Mouse (Mus musculus) thymus, adult 2 months (tissue): ENCODE results near the gene Rasip1. TPM values are rescaled to one million over a fixed set of nuclear protein-coding genes. Genes with fewer than 3 reads are reported as not detected.

Source experiments
- DNase-seq: peaks from one replicate; pipeline ENCODE4 v3.0.0; 2021
- H3K27ac ChIP-seq: fragments of 200-500 bp; 2 replicates; pipeline ENCODE4 v1.5.1; 2012; ENCODE audit warnings: low read length, control low read depth; ENCODE audit not compliant: control insufficient read depth, insufficient read depth
- H3K27me3 ChIP-seq: fragments of 200-500 bp; 2 replicates; pipeline ENCODE4 v1.6.1; 2012; ENCODE audit warnings: mild to moderate bottlenecking, low read length, moderate library complexity, mixed read lengths; ENCODE audit not compliant: control insufficient read depth, insufficient read depth
- H3K36me3 ChIP-seq: fragments of 200-500 bp; 2 replicates; pipeline ENCODE4 v1.6.1; 2012; ENCODE audit warnings: mild to moderate bottlenecking, low read length, moderate library complexity; ENCODE audit not compliant: control insufficient read depth, insufficient read depth
- H3K4me1 ChIP-seq: fragments of 200-500 bp; replicated peaks from 2 replicates; pipeline ENCODE4 v1.6.1; 2012; ENCODE audit warnings: low read length; ENCODE audit not compliant: control insufficient read depth, insufficient read depth
- H3K4me3 ChIP-seq: fragments of 200-500 bp; 2 replicates; pipeline ENCODE4 v1.5.1; 2012; ENCODE audit warnings: mild to moderate bottlenecking, low read length, control low read depth, moderate library complexity; ENCODE audit not compliant: control insufficient read depth, insufficient read depth
- CTCF ChIP-seq: fragments of 200-500 bp; IDR thresholded peaks from 2 replicates; pipeline ENCODE4 v1.5.1; 2012; ENCODE audit warnings: mild to moderate bottlenecking, control low read depth, low read length, moderate library complexity, borderline replicate concordance; ENCODE audit not compliant: control insufficient read depth, poor library complexity, insufficient read depth; ENCODE audit errors: extremely low read depth
- POLR2A ChIP-seq: fragments of 200-500 bp; IDR thresholded peaks from 2 replicates; pipeline ENCODE4 v1.6.1; 2012; ENCODE audit warnings: mild to moderate bottlenecking, low read length, control low read depth, moderate library complexity; ENCODE audit not compliant: control insufficient read depth, poor library complexity, insufficient read depth; ENCODE audit errors: extremely low read depth
- WGBS: fragments of 180-500 bp; shearing (Covaris S2); methylation state at CpG from one replicate; pipeline ENCODE4 v1.1.7; 2018; 5-methylcytosine and 5-hydroxymethylcytosine counted together
- polyA plus RNA-seq: library from polyadenylated mRNA; depleted of rRNA; stranded (reverse); fragments of >200 nt; gene quantifications from 2 replicates; pipeline ENCODE4 v1.2.3, GENCODE M21; 2012; rRNA removed

The Rasip1 gene
- polyA plus RNA-seq, 1 experiment: 8.6 TPM

DNA sequence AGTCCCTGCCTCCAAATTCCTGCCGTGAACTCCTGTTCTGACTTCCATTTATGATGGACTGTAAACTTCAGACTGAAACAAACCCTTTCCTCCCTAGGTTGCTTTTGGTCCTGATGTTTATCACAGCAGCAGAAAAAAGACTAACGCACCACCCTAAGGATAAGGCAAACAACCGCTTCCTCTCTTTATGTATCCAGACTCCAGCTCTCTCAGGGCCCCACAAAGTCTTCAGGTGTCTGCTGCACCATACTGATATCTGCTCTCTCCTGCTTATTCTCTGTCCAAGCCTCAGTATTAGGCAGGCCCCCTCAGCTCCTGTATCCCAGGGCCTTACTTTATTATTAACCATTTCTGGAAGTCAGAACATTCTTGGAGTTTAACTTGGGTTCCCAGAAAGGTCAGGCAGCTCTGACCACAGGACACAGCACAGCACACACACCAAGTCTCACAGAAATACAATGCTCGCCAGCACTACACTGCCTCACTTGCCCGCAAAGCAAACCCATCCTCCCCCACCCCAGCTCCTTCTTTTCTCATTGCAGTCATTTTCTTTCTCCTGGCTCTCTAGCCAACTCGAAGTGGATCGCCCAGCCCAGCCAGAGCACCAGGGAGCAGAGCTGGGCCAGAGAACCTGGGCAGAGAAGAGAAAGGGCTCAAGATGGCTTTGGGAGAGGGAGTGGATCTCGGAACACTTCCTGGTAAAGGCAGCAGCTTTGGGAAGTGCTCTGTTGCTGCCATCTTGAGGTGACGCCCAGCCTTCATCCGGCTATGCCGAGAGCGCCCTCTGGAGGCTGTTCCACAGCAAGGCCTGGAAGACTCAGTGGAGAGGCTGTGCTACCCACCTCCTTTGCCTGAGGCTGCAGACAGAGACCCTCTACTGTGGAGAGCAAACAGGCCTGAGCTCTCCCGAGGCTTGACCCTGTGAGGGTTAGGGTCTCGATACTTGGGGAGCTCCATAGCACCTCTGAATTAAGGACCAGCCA is 55.1 kb downstream of the Rasip1 start:
- H3K27ac ChIP-seq: no peak overlapping the region
- no peaks in the 10 kb centered on the region for H3K36me3 ChIP-seq
- WGBS: 49% methylated on average over 14 of the region's 14 CpGs
- TF ChIP-seq CTCF (peak; percentile 92), POLR2A (0 out of 2 replicates have a peak, but pooled peaks have one; percentile 13)
- DNase-seq: peak; percentile 81
- peaks cover 32% of the 10 kb centered on the region for H3K4me1 ChIP-seq
- H3K27me3 ChIP-seq: no peaks in the 10 kb centered on the region
- no peak overlapping the region for H3K4me3 ChIP-seq

- TF ChIP-seq CTCF (no peak), POLR2A (no peak)
- no peaks in the 10 kb centered on the region for H3K27me3 ChIP-seq
- WGBS: 76% methylated on average over 7 of the region's 7 CpGs
- no peak within 1 kb of the TSS for H3K27ac ChIP-seq
- peak; percentile 24 for DNase-seq
- no peak within 1 kb of the TSS for H3K4me3 ChIP-seq
- H3K4me1 ChIP-seq: peaks cover 32% of the 10 kb centered on the region
- H3K36me3 ChIP-seq: no peaks in the 10 kb centered on the region
Measured at GRCm38 (mm10) chr7:45683396-45684050, 56.2 kb downstream of the Rasip1 start, which contains the start of gene Ntn5. Gene Ntn5 (plus strand): TSS chr7:45684022.

GRCm38 (mm10) chr7:45685811-45686210 is 58.5 kb downstream of the Rasip1 start:
- no peaks in the 10 kb centered on the region for H3K27me3 ChIP-seq
- no peak for DNase-seq
- no peak overlapping the region for H3K4me3 ChIP-seq
- TF ChIP-seq POLR2A: no peak
- 92% methylated on average over 10 of the region's 10 CpGs for WGBS
- H3K4me1 ChIP-seq: peaks cover 30% of the 10 kb centered on the region
- no peak overlapping the region for H3K27ac ChIP-seq
- no peaks in the 10 kb centered on the region for H3K36me3 ChIP-seq

GRCm38 (mm10) chr7:45686841-45687240 is 59.6 kb downstream of the Rasip1 start:
- Histone ChIP-seq H3K27ac (no peak overlapping the region), H3K27me3 (no peaks in the 10 kb centered on the region), H3K4me3 (no peak overlapping the region), H3K36me3 (no peaks in the 10 kb centered on the region), H3K4me1 (peaks cover 21% of the 10 kb centered on the region)
- no peak for DNase-seq
- TF ChIP-seq POLR2A: no peak
- TF ChIP-seq CTCF: no peak
- WGBS: 57% methylated on average over 3 of the region's 3 CpGs

Other genes starting within 250 kb of the Rasip1 start
- gene Snrnp70, start 231.7 kb upstream of the Rasip1 start, polyA plus RNA-seq: 693 and 725 TPM in 2 replicates
- 0.68 and 1.1 TPM in 2 replicates for gene Kcna7, start 221.8 kb upstream of the Rasip1 start, polyA plus RNA-seq
- 2.1 and 3.0 TPM in 2 replicates for gene Ntf5, start 213.8 kb upstream of the Rasip1 start, polyA plus RNA-seq
- 0.80 and 0.96 TPM in 2 replicates for gene Lhb, start 206.7 kb upstream of the Rasip1 start, polyA plus RNA-seq
- gene Gys1, start 192.6 kb upstream of the Rasip1 start, polyA plus RNA-seq: 35.2 and 35.5 TPM in 2 replicates
- gene Ruvbl2, start 189.4 kb upstream of the Rasip1 start, polyA plus RNA-seq: 122 and 124 TPM in 2 replicates
- gene Ftl1, start 167.6 kb upstream of the Rasip1 start, polyA plus RNA-seq: 2,491 and 2,656 TPM in 2 replicates
- 165 and 184 TPM in 2 replicates for gene Bax, start 160.6 kb upstream of the Rasip1 start, polyA plus RNA-seq
- gene Tulp2, start 145.6 kb upstream of the Rasip1 start, polyA plus RNA-seq: 2.5 and 3.0 TPM in 2 replicates
- not detected in 2 replicates for gene Gm45808, start 140.7 kb upstream of the Rasip1 start, polyA plus RNA-seq
- gene Dhdh, start 138.7 kb upstream of the Rasip1 start, polyA plus RNA-seq: 2.3 and 2.4 TPM in 2 replicates
- gene Nucb1, start 117.1 kb upstream of the Rasip1 start, polyA plus RNA-seq: 204 and 216 TPM in 2 replicates
- 27.6 and 35.3 TPM in 2 replicates for gene Ppp1r15a, start 101.2 kb upstream of the Rasip1 start, polyA plus RNA-seq
- gene Plekha4, start 101.2 kb upstream of the Rasip1 start, polyA plus RNA-seq: 9.7 and 12.3 TPM in 2 replicates
- gene Hsd17b14, start 72.6 kb upstream of the Rasip1 start, polyA plus RNA-seq: 2.2 and 2.6 TPM in 2 replicates
- gene Bcat2, start 57.3 kb upstream of the Rasip1 start, polyA plus RNA-seq: 140 and 173 TPM in 2 replicates
- 18.9 and 19.2 TPM in 2 replicates for gene Fgf21, start 12.0 kb upstream of the Rasip1 start, polyA plus RNA-seq
- 4.7 and 5.9 TPM in 2 replicates for gene Fut1, start 10.2 kb upstream of the Rasip1 start, polyA plus RNA-seq
- gene Izumo1, start 5.7 kb upstream of the Rasip1 start, polyA plus RNA-seq: 0.45 and 0.75 TPM in 2 replicates
- gene Mamstr, start 12.5 kb downstream of the Rasip1 start, polyA plus RNA-seq: 3.9 and 4.4 TPM in 2 replicates
- gene Fut2, start 38.9 kb downstream of the Rasip1 start, polyA plus RNA-seq: 1.3 and 1.9 TPM in 2 replicates
- 3.9 and 4.2 TPM in 2 replicates for gene Ntn5, start 56.5 kb downstream of the Rasip1 start, polyA plus RNA-seq
- gene Sec1, start 66.9 kb downstream of the Rasip1 start, polyA plus RNA-seq: 1.6 and 1.9 TPM in 2 replicates
- gene Car11, start 72.4 kb downstream of the Rasip1 start, polyA plus RNA-seq: 2.2 and 2.7 TPM in 2 replicates
- gene Dbp, start 77.6 kb downstream of the Rasip1 start, polyA plus RNA-seq: 28.2 and 31.3 TPM in 2 replicates
- gene Rpl18, start 88.0 kb downstream of the Rasip1 start, polyA plus RNA-seq: 2,384 and 2,707 TPM in 2 replicates
- 87.4 and 88.1 TPM in 2 replicates for gene Sphk2, start 90.5 kb downstream of the Rasip1 start, polyA plus RNA-seq
- 1.5 and 1.7 TPM in 2 replicates for gene Fam83e, start 93.7 kb downstream of the Rasip1 start, polyA plus RNA-seq
- gene Spaca4, start 98.3 kb downstream of the Rasip1 start, polyA plus RNA-seq: not detected in 2 replicates
- 0.84 and 1.2 TPM in 2 replicates for gene Lmtk3, start 156.2 kb downstream of the Rasip1 start, polyA plus RNA-seq
- gene Sult2b1, start 157.2 kb downstream of the Rasip1 start, polyA plus RNA-seq: 3.8 and 3.9 TPM in 2 replicates
- gene Cyth2, start 187.1 kb downstream of the Rasip1 start, polyA plus RNA-seq: 65.8 and 71.5 TPM in 2 replicates
- gene Kcnj14, start 197.3 kb downstream of the Rasip1 start, polyA plus RNA-seq: 0.36 and 1.3 TPM in 2 replicates
- gene Grwd1, start 203.5 kb downstream of the Rasip1 start, polyA plus RNA-seq: 22.4 and 27.7 TPM in 2 replicates
- gene Kdelr1, start 245.3 kb downstream of the Rasip1 start, polyA plus RNA-seq: 199 and 226 TPM in 2 replicates